In the genomic region with DNA sequence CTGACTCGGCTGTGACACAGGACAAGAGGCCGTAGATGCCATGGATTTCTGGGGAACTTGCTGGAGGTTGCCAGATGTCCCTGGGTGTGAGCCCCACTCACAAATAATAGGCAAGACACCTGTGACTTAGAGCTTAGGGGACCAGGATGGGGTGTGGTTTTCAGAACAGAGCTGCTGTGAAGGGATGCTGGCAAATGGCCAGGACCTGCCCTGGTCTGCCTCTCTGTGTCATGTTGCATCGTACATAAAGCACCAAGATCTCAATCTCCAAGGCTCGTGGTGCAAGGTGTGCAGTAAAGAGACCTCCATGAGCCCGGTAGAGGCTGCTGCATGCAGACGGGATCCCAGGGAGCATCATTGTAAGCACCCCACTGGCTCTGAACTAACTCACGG, we compare ENCODE assay signal across 23 mouse cellular contexts.
DNase-seq lines count a peak whose midpoint lies in the region; ATAC-seq and TF ChIP-seq lines count a peak whose summit lies in the region.
"Had no signal": no experiment of that assay in that cellular context is flagged by ENCODE, and none has a peak within 500 bp of the region (broad histone marks: within the 10 kb centered on the region; RNA-seq: fewer than 3 reads in every experiment).

No protein-coding gene starts in this region.

- no peaks in the 10 kb centered on the region for H3K36me3 ChIP-seq in hindbrain, postnatal 0 days (ENCODE audit: insufficient read depth, low read length)
- H3K36me3 ChIP-seq in hindbrain, embryonic 14.5 days (replicated peaks; ENCODE audit: control insufficient read depth, insufficient read depth): no peaks in the 10 kb centered on the region
- H3K36me3 ChIP-seq in intestine, embryonic 15.5 days: no peaks in the 10 kb centered on the region
- H3K36me3 ChIP-seq: heart, embryonic 15.5 days; limb, embryonic 12.5 days; neural tube, embryonic 12.5 days; stomach, embryonic 15.5 days had no signal

- no peak overlapping the region for H3K4me3 ChIP-seq in hindbrain, postnatal 0 days (ENCODE audit: low read length)
- no peak overlapping the region for H3K4me3 ChIP-seq in hindbrain, embryonic 14.5 days (replicated peaks; ENCODE audit: low read length)
- no peak overlapping the region for H3K4me3 ChIP-seq in intestine, embryonic 15.5 days (replicated peaks)
- H3K4me3 ChIP-seq: gastrocnemius, adult 2 months; heart, embryonic 15.5 days; limb, embryonic 12.5 days; megakaryocyte, embryonic 14.5 days; neural tube, embryonic 12.5 days; stomach, embryonic 15.5 days had no signal

- DNase-seq in cerebellum, postnatal 14 days: peak; percentile 43 to 58
- DNase-seq in cerebellum, adult 11-12 months: no peak
- DNase-seq in hindbrain, postnatal 0 days (ENCODE audit: low spot score): peak; percentile 15
- no peak for DNase-seq in hindbrain, embryonic 14.5 days (ENCODE audit: low spot score)
- peak; percentile 28 for DNase-seq in retina, postnatal 1 day
- DNase-seq in retina, embryonic 14.5 days (ENCODE audit: low spot score): no peak
- peak; percentile 61 for DNase-seq in 416B (ENCODE audit: low read depth)
- DNase-seq: adrenal gland, postnatal 36 days; cerebellum, adult 11 months; cerebellum, postnatal 36 days; embryo, embryonic 11 days; gastrocnemius, adult 2 months; kidney, adult 18-20 months; liver, postnatal 0 days; thymus, adult 2 months had no signal

- no peak for ATAC-seq in hindbrain, postnatal 0 days
- no peak for ATAC-seq in hindbrain, embryonic 14.5 days (ENCODE audit: low FRiP score)
- ATAC-seq in intestine, embryonic 15.5 days: no peak
- ATAC-seq: liver, postnatal 0 days; Patski had no signal

- H3K27ac ChIP-seq in hindbrain, postnatal 0 days: no peak overlapping the region
- no peak overlapping the region for H3K27ac ChIP-seq in hindbrain, embryonic 14.5 days
- H3K27ac ChIP-seq in intestine, embryonic 15.5 days: no peak overlapping the region
- H3K27ac ChIP-seq: gastrocnemius, adult 2 months; heart, embryonic 15.5 days; limb, embryonic 12.5 days; neural tube, embryonic 12.5 days; stomach, embryonic 15.5 days had no signal

- no peaks in the 10 kb centered on the region for H3K9me3 ChIP-seq in hindbrain, postnatal 0 days (ENCODE audit: low read length)
- H3K9me3 ChIP-seq in hindbrain, embryonic 14.5 days (ENCODE audit: control insufficient read depth, low read length): no peaks in the 10 kb centered on the region
- no peaks in the 10 kb centered on the region for H3K9me3 ChIP-seq in intestine, embryonic 15.5 days
- H3K9me3 ChIP-seq: heart, embryonic 15.5 days; limb, embryonic 12.5 days; megakaryocyte, embryonic 14.5 days; neural tube, embryonic 12.5 days; stomach, embryonic 15.5 days had no signal

- 49% methylated on average over 7 of the region's 7 CpGs for WGBS in hindbrain, postnatal 0 days
- 66% methylated on average over 7 of the region's 7 CpGs for WGBS in hindbrain, embryonic 14.5 days
- WGBS in intestine, embryonic 15.5 days: 66% methylated on average over 7 of the region's 7 CpGs

- H3K4me1 ChIP-seq in hindbrain, postnatal 0 days (ENCODE audit: insufficient read depth, low read length): 0 out of 2 replicates have a peak, but pooled peaks cover 11% of the 10 kb centered on the region
- H3K4me1 ChIP-seq in hindbrain, embryonic 14.5 days (replicated peaks; ENCODE audit: control insufficient read depth, insufficient read depth, low read length): no peaks in the 10 kb centered on the region
- H3K4me1 ChIP-seq in intestine, embryonic 15.5 days (replicated peaks): peaks cover 3% of the 10 kb centered on the region; the same call in 1 of the 2 replicates
- H3K4me1 ChIP-seq: neural tube, embryonic 12.5 days; stomach, embryonic 15.5 days had no signal

- H3K27me3 ChIP-seq in hindbrain, postnatal 0 days (ENCODE audit: insufficient read depth, low read length): no peaks in the 10 kb centered on the region
- H3K27me3 ChIP-seq in hindbrain, embryonic 14.5 days (ENCODE audit: control insufficient read depth, insufficient read depth, low read length): no peaks in the 10 kb centered on the region
- H3K27me3 ChIP-seq in intestine, embryonic 15.5 days (replicated peaks): no peaks in the 10 kb centered on the region
- H3K27me3 ChIP-seq: heart, embryonic 15.5 days; limb, embryonic 12.5 days; neural tube, embryonic 12.5 days; Patski; stomach, embryonic 15.5 days had no signal

- H3K4me2 ChIP-seq in hindbrain, postnatal 0 days (ENCODE audit: low read depth, low read length): no peak overlapping the region
- H3K4me2 ChIP-seq in hindbrain, embryonic 14.5 days (replicated peaks): no peak overlapping the region
- no peak overlapping the region for H3K4me2 ChIP-seq in intestine, embryonic 15.5 days (replicated peaks)
- H3K4me2 ChIP-seq: heart, embryonic 15.5 days; limb, embryonic 12.5 days; liver, embryonic 11.5 days; neural tube, embryonic 12.5 days; stomach, embryonic 15.5 days had no signal

- H3K9ac ChIP-seq in hindbrain, postnatal 0 days (replicated peaks; ENCODE audit: low read length): no peak overlapping the region
- H3K9ac ChIP-seq in hindbrain, embryonic 14.5 days: no peak overlapping the region
- H3K9ac ChIP-seq in intestine, embryonic 15.5 days: no peak overlapping the region
- H3K9ac ChIP-seq: heart, embryonic 15.5 days; limb, embryonic 12.5 days; liver, postnatal 0 days; neural tube, embryonic 12.5 days; stomach, embryonic 15.5 days had no signal

- TF ChIP-seq CTCF in hindbrain, postnatal 0 days (IDR thresholded peaks at IDR 0.05; ENCODE audit: low read depth): no peak

Comparison
In these comparisons a context has a peak if more than half of its experiments do, and no peak if none do; other contexts are left out.
1. DNase-seq: peak in cerebellum, postnatal 14 days (2 of 2), hindbrain, postnatal 0 days (single experiment), retina, postnatal 1 day (single experiment) and 416B (single experiment); none in cerebellum, adult 11-12 months (single experiment), hindbrain, embryonic 14.5 days (single experiment) and retina, embryonic 14.5 days (single experiment).